Mouse (Mus musculus) forebrain, embryonic 13.5 days (tissue): ENCODE results near the gene Hps3. TPM values are rescaled to one million over a fixed set of nuclear protein-coding genes. Genes with fewer than 3 reads are reported as not detected.
A peak's percentile ranks its signal among the peaks of the same experiment; 100 is the strongest.
"Not testable (repeated sequence)": the region's sequence is repeated elsewhere in the genome, so short reads cannot be mapped to it uniquely, and the experiment has no call there.

Experiments used
- ATAC-seq: fragments of 200-750 bp; cut with Nextera tagmentation; 2 replicates; pipeline ENCODE4 v1.8.0; 2017
- H3K27ac ChIP-seq: fragments of 300-500 bp; sonication (generic); 2 replicates; pipeline ENCODE4 v1.5.1; 2015; ENCODE audit warnings: inconsistent platforms, mild to moderate bottlenecking, moderate library complexity
- H3K27me3 ChIP-seq: fragments of 300-500 bp; sonication (generic); 2 replicates; pipeline ENCODE4 v1.6.1; 2015; ENCODE audit warnings: mild to moderate bottlenecking, inconsistent platforms
- H3K36me3 ChIP-seq: fragments of 300-500 bp; sonication (generic); 2 replicates; pipeline ENCODE4 v1.6.1; 2015; ENCODE audit warnings: mild to moderate bottlenecking, inconsistent platforms; ENCODE audit not compliant: poor library complexity, severe bottlenecking
- H3K4me1 ChIP-seq: fragments of 300-500 bp; sonication (generic); 2 replicates; pipeline ENCODE4 v1.6.1; 2015; ENCODE audit warnings: inconsistent platforms
- H3K4me2 ChIP-seq: fragments of 300-500 bp; sonication (generic); 2 replicates; pipeline ENCODE4 v1.6.1; 2015; ENCODE audit warnings: inconsistent platforms, mild to moderate bottlenecking, moderate library complexity
- H3K4me3 ChIP-seq: fragments of 300-500 bp; sonication (generic); 2 replicates; pipeline ENCODE4 v1.5.1; 2015; ENCODE audit warnings: mild to moderate bottlenecking, inconsistent platforms
- H3K9ac ChIP-seq: fragments of 300-500 bp; sonication (generic); 2 replicates; pipeline ENCODE4 v1.6.1; 2015; ENCODE audit warnings: mild to moderate bottlenecking, inconsistent platforms
- H3K9me3 ChIP-seq: fragments of 300-500 bp; sonication (generic); replicated peaks from 2 replicates; pipeline ENCODE4 v1.6.1; 2016; ENCODE audit warnings: inconsistent platforms
- WGBS: fragments of 180-500 bp; shearing (Covaris S2); methylation state at CpG from one replicate; pipeline ENCODE4 v1.1.7; 2015; 5-methylcytosine and 5-hydroxymethylcytosine counted together
- polyA plus RNA-seq: library from polyadenylated mRNA; unstranded; fragments of >200 nt; fragmentation: Nextera tagmentation; extraction: Ambion mirVana; gene quantifications from 2 replicates; pipeline ENCODE4 v1.2.1, GENCODE M21; 2015

Gene Hps3
- polyA plus RNA-seq = 10.2 and 11.3 TPM in 2 replicates

DNA sequence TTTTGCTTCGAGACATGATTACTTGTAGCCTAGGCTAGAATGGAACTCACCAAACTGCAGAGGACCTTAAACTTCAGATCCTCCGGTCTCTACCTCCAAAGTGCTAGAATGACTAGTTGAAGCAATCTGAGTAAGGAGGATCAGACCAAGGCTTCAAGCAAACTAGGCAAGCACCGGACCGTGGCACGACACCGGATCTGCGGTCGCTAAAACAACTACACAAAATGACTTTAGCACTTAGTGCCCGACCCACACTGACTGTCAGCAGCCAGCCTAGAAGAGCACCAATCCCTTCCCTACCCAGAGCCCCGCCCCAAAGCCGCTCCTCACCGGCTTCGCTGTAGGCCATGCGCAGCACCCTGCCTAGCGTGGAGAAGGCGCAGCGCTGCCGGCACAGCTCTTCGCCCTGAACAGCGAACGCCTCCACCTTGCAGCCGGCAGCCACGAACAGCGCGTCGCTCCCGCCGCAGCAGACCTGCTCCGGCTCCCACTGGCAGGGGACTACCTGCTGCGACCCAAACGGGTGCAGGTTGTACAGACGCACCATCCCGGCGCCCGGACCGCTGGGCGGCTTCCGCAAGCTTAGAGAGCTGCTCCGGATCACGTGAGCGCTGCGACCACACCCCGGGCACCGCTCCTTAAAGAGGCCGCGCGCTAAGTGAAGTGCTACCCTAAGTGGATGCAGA is at the start of gene Hps3:
Gene Hps3, minus strand, starts transcription at position 597 of the 686 bp plus-strand sequence.
- peak within 1 kb of the TSS; percentile 76 for H3K4me2 ChIP-seq
- under 1% methylated on average over 47 of the region's 47 CpGs for WGBS
- peak within 1 kb of the TSS; percentile 81 for H3K4me3 ChIP-seq
- H3K27me3 ChIP-seq = no peaks in the 10 kb centered on the region
- H3K4me1 ChIP-seq = peaks cover 12% of the 10 kb centered on the region
- no peaks in the 10 kb centered on the region for H3K36me3 ChIP-seq
- H3K27ac ChIP-seq = peak within 1 kb of the TSS; percentile 66; the same call in 1 of the 2 replicates
- H3K9me3 ChIP-seq = no peaks in the 10 kb centered on the region
- peak within 1 kb of the TSS; percentile 74 for H3K9ac ChIP-seq
- ATAC-seq = peak; percentile 99

DNA sequence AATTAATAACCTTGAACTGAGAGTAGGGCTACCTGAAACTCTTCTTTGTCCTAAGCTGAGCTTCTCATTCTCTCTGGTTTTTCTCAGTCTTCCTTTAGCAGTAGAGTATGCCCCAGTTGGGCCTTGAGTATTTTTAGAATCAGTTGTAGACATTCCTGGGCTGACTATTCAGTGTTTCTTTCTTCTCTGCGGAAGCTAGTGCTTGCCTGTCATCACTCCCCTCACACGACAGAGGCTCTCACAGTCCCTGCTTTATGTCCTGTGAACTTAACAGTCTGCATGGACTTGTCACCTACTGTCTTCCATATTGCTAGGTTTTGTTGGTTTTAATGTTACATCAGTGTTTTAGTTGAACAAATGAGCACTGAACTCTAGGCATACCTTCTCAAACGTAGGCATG is 47.0 kb upstream of the Hps3 start:
- H3K27me3 ChIP-seq = no peaks in the 10 kb centered on the region
- peaks cover 33% of the 10 kb centered on the region for H3K36me3 ChIP-seq
- ATAC-seq = no peak
- H3K4me1 ChIP-seq = no peaks in the 10 kb centered on the region
- H3K9me3 ChIP-seq = no peaks in the 10 kb centered on the region
- H3K27ac ChIP-seq = no peak overlapping the region
- no peak overlapping the region for H3K9ac ChIP-seq
- WGBS = 85% methylated on average over 3 of the region's 3 CpGs
- no peak overlapping the region for H3K4me2 ChIP-seq
- no peak overlapping the region for H3K4me3 ChIP-seq

DNA sequence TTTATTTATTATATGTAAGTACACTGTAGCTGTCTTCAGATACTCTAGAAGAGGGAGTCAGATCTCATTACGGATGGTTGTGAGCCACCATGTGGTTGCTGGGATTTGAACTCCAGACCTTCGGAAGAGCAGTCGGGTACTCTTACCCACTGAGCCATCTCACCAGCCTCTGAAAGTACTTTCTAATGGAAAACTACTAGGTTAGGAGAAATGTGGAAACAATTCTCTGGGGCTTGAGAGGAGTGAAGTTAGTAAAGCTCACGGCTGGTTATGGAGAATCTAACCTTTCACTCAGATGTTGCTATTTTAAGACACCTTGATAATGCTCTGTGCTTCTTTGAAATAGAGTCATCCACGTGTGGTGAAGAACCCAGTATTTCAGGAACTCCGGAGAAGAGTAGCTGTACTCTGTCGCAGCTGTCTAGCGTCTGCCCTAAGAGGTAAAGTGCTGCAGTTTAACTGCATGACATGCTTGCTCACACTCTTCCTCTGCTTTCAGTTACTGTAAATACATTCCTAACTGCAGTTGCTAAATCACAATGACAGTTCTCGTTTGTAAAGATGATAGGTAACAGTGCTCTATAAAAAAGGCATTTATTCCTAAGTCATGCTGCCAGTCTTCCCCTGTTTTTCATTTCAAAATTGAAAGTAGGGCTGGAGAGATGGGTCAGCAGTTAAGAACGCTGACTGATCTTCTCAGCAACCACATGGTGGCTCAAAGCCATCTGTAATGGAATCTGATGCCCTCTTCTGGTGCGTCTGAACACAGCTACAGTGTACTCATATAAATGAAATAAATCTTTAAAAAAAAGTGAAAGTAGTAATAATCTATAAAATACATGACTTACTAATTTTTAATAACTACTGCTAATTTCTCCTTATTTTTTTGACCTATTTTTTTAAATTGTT is 41.3 kb upstream of the Hps3 start:
- Histone ChIP-seq H3K4me1 (no peaks in the 10 kb centered on the region), H3K27ac (no peak overlapping the region), H3K27me3 (no peaks in the 10 kb centered on the region), H3K9me3 (no peaks in the 10 kb centered on the region), H3K36me3 (peaks cover 41% of the 10 kb centered on the region), H3K9ac (no peak overlapping the region), H3K4me2 (no peak overlapping the region), H3K4me3 (no peak overlapping the region)
- 89% methylated on average over 11 of the region's 11 CpGs for WGBS
- ATAC-seq = no peak

DNA sequence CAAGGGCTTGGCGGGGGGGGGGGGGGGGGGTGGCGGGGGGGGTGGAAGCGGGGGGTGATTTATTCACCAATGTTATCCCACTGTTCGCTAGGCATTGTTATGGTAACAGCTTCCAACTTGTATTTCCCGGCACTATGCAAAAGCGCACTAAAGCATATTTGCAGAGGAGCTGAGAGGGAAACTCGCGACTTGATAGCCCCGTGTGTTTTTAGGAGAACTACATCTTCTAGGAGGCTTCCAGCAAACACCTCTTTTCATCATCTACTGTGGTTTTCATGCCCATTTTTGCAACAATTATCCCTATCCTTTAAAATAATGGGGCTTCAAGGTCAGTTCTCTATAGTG is 23.1 kb upstream of the Hps3 start:
- ATAC-seq = no peak; the same call in 1 of the 2 replicates
- Histone ChIP-seq H3K27ac (no peak overlapping the region), H3K27me3 (no peaks in the 10 kb centered on the region), H3K9ac (peak overlapping the region; percentile 76), H3K4me3 (peak overlapping the region; percentile 80), H3K4me2 (peak overlapping the region; percentile 68), H3K9me3 (no peaks in the 10 kb centered on the region), H3K4me1 (peaks cover 4% of the 10 kb centered on the region), H3K36me3 (peaks cover 11% of the 10 kb centered on the region)
- WGBS = 2% methylated on average over 6 of the region's 9 CpGs

DNA sequence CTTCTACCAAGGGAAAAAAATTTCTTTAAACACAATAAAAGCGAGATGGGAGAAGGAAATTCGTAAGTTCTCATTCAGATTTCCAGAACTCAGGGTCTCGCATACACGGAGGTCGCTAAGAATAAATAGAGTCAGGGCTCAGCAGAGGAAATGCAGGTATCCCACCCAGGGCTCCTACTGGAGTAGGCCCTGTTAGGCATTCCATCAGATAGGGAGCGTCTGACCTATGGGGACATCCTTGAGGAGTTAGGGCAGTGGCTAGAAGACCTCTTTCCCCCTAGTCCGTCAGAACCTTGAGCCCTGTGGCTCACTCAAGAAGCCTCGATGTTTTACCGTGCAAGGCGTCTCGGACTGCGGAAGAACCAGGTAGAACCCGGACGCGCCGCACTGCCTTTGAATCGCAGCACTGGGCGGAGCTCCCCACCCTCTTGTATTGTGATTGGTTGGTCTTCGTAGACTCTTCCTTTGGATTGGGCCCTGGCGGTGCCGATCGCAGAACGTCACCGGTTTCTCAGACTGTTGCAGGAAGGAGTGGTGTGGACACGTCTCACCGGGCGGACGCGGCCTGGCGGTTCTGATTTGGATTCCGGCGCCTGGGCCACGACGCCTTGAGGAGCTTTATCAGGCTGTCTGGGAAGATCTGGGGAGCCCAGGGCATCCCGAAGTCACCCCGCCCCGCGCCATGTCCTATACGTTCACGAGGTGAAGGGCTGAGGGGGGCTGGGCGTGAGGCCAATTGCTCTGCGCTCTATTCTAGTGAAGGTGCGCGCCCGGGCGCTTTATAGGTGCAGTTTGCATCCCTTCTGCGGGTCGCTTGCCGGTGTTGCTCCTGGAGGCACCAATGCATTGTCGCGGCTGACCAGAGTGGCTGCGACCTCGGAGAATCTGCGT is 22.4 kb upstream of the Hps3 start, which contains the start of gene Hltf:
Gene Hltf, plus strand, starts transcription at position 506 of the 891 bp plus-strand sequence.
- Histone ChIP-seq H3K27me3 (no peaks in the 10 kb centered on the region), H3K36me3 (peaks cover 6% of the 10 kb centered on the region), H3K4me1 (peaks cover 4% of the 10 kb centered on the region), H3K9ac (peak within 1 kb of the TSS; percentile 76), H3K27ac (peak within 1 kb of the TSS; percentile 63), H3K4me2 (peak within 1 kb of the TSS; percentile 68), H3K9me3 (no peaks in the 10 kb centered on the region), H3K4me3 (peak within 1 kb of the TSS; percentile 80)
- WGBS = under 1% methylated on average over 49 of the region's 54 CpGs
- peak; percentile 100 for ATAC-seq

DNA sequence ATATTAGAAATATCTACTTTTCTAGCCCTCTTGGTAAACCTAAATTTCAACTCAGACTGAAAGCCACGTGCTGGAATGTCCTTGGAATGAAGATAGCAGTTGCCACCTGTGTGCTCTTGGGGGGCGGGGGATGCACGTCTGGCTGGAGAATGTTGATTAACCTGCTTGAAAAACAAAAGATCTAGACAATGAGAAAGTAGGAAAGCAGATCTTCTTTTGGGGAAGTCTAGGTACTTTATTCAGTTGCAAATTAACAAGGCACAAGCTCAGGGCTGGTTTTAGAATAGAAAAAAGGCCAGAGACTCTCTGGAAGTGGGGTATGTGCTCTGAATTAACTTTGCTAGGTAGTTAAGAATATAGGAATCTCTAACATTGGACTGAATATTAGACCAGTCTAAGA is 9.6 kb upstream of the Hps3 start:
- ATAC-seq, H3K4me1 ChIP-seq, H3K4me2 ChIP-seq, H3K27me3 ChIP-seq, H3K9me3 ChIP-seq, H3K27ac ChIP-seq, H3K4me3 ChIP-seq, H3K9ac ChIP-seq, H3K36me3 ChIP-seq: not testable (repeated sequence)
- WGBS = 55% methylated on average over 3 of the region's 3 CpGs

DNA sequence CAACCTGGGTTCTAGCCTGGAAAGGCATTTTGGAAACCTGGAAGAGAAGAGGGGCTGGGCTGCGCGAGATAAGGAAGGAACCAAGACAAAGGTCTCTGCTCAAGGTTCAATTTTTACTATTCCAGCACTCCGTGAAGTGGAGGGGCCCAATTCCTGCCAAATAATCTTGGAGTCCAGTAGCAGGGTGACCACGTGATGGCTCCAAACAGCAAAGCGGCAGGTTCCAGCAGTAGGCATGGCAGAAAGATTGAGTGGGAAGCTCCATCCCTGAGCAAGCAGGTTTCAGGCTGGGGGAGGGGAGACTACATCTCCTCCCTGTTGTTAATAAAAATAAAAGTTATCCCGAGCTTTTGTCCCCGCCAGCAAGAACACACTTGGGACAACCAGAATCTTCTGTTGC is 6.3 kb upstream of the Hps3 start:
- not testable (repeated sequence) for H3K4me1 ChIP-seq, H3K9me3 ChIP-seq, H3K27ac ChIP-seq, ATAC-seq, H3K27me3 ChIP-seq, H3K4me2 ChIP-seq, H3K4me3 ChIP-seq, H3K36me3 ChIP-seq, H3K9ac ChIP-seq
- 93% methylated on average over 7 of the region's 7 CpGs for whole genome bisulfite sequencing

DNA sequence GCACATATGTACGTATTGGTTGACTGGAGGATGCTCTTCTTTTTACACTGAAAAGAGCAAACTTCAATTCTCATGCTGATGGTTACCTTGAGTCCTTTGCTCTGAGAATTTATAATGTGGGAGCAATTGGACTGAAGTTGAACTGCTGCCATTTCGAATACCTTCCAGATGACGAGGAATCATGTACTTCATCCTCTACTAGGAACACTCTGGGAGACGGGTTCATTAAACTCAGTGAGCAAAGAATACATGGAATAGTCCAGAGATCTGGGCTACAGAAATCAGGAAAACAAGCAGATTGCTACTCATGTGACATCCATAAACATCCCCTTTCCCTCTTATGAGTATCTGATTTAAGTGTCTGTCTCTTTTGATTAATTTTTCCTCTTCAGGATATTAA is 954 bp upstream of the Hps3 start:
- peaks cover 12% of the 10 kb centered on the region for H3K4me1 ChIP-seq
- H3K4me2 ChIP-seq = no peak overlapping the region

DNA sequence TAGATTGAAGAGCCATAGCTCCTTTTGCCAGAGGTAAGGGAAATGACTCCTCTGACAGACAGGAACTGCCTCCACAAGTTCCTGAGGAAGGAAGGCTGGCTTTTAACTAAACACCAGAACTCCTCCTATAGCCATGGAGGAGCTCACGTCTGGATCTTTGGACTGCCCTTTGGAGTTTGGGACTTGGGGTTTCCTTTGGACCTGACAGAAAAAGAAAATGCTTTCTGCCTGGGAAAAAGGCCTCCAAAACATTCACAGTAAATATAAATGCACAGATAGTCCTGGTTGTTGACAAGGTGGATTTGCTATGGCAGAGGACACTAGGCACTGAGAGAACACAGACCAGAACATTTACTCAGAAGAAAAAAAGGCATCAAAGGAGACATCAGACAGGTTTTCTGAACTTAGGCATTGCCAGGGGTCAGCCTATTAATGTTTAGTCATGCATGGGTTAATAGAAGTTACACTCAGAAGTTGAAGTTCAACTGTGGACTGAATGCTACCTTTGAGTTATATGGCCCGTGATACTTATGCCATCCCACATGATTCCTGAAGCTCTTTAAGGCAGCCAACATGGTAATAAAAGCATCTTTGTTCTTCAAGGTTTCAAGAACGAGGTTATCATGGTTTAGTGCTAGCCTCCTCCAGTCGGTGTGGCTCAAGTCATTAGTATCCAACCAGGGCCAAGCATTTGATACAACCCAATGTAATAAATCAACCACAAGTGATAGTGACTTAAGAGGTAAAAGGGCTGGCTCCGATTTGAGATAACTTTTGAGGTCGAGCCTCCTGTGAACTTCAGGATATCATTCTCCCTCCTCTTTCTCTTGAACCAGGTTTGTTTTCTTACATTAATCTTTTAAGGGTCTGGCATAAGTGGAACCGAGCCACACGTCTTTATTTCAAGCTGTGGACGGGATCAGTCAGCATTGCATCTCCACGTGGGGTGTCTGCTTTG is 1.1 kb downstream of the Hps3 start:
- H3K9me3 ChIP-seq = no peaks in the 10 kb centered on the region
- 19% methylated on average over 10 of the region's 10 CpGs for WGBS
- H3K9ac ChIP-seq = peak overlapping the region; percentile 74
- peak overlapping the region; percentile 76 for H3K4me2 ChIP-seq
- H3K27me3 ChIP-seq = no peaks in the 10 kb centered on the region
- ATAC-seq = no peak
- peaks cover 12% of the 10 kb centered on the region for H3K4me1 ChIP-seq
- H3K4me3 ChIP-seq = peak overlapping the region; percentile 81
- no peaks in the 10 kb centered on the region for H3K36me3 ChIP-seq
- H3K27ac ChIP-seq = no peak overlapping the region

More for the DNA sequence above, 954 bp upstream of the Hps3 start:
- Histone ChIP-seq H3K36me3 (no peaks in the 10 kb centered on the region), H3K4me3 (no peak overlapping the region), H3K27me3 (no peaks in the 10 kb centered on the region), H3K9ac (no peak overlapping the region), H3K9me3 (no peaks in the 10 kb centered on the region), H3K27ac (no peak overlapping the region)
- WGBS = 85% methylated on average over 4 of the region's 4 CpGs
- ATAC-seq = no peak

DNA sequence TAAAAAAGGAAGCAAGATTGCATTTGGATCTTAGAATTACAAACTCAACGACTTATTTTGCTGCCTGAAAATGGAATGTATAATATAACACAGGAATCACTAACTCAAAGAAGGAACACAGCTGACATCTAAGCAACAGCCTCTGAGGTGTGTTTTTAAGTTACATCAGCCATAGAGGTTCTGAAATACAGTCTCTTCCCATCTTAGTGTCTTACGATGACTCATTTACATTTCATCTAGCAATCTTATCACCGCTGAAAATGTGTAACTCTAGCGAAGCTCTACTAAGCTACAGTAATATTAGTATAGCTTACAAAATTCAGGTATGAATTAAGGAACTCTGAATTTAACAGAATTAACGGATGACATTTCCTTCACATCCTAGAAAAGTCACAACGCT is 4.3 kb downstream of the Hps3 start:
- WGBS = 94% methylated on average over 6 of the region's 6 CpGs
- ATAC-seq = no peak
- no peak overlapping the region for H3K4me2 ChIP-seq
- no peak overlapping the region for H3K9ac ChIP-seq
- no peaks in the 10 kb centered on the region for H3K27me3 ChIP-seq
- H3K27ac ChIP-seq = no peak overlapping the region
- no peak overlapping the region for H3K4me3 ChIP-seq
- peaks cover 12% of the 10 kb centered on the region for H3K4me1 ChIP-seq
- no peaks in the 10 kb centered on the region for H3K9me3 ChIP-seq
- H3K36me3 ChIP-seq = peaks cover 10% of the 10 kb centered on the region

DNA sequence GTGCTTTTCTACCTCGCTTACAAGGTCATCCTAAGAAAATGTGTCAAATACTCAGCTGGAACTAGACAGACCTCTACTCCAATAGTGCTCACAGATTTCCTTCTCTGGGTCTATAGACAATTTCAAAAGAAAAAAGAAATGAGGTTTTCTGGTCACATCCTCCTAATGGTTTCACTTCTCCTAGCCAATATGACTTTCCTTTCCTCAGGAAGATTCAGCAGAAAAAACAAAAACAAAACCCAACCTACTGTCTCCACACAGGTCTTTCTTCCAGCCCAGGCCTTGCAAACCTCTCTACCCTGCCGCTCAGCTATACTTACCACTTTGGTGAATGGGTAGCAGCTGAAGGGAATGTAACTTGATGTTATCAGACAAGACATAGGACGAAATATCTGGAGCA is 6.5 kb downstream of the Hps3 start:
- Histone ChIP-seq H3K9ac (no peak overlapping the region), H3K9me3 (no peaks in the 10 kb centered on the region; the same call in 1 of the 2 replicates), H3K4me1 (peaks cover 2% of the 10 kb centered on the region), H3K36me3 (peaks cover 31% of the 10 kb centered on the region), H3K27me3 (no peaks in the 10 kb centered on the region), H3K27ac (no peak overlapping the region), H3K4me3 (no peak overlapping the region), H3K4me2 (no peak overlapping the region)
- WGBS = 92% methylated on average over 3 of the region's 3 CpGs
- ATAC-seq = no peak
